Comparison of ENCODE assay signal across 20 mouse cellular contexts in genomic region chr16:91628673-91629072, GRCm38 (mm10).
"Had no signal": no experiment of that assay in that cellular context is flagged by ENCODE, and none has a peak within 500 bp of the region (broad histone marks: within the 10 kb centered on the region; RNA-seq: fewer than 3 reads in every experiment).

No protein-coding gene starts in this region.

- H3K4me1 ChIP-seq: limb, embryonic 12.5 days; limb, embryonic 15.5 days; midbrain, embryonic 10.5 days; midbrain, embryonic 13.5 days had no signal

- ATAC-seq: liver, postnatal 0 days; midbrain, embryonic 13.5 days; midbrain, embryonic 16.5 days had no signal

- H3K27ac ChIP-seq: kidney, postnatal 0 days; layer of hippocampus, adult 2 months; left cerebral cortex, adult 2 months; limb, embryonic 12.5 days; limb, embryonic 15.5 days; liver, embryonic 14.5 days; midbrain, embryonic 10.5 days; midbrain, embryonic 13.5 days had no signal

- H3K27me3 ChIP-seq: limb, embryonic 12.5 days; limb, embryonic 15.5 days; megakaryocyte, embryonic 14.5 days; midbrain, embryonic 13.5 days had no signal

- DNase-seq: kidney, adult 2 months; kidney, postnatal 25 days; layer of hippocampus, postnatal 36 days; liver, postnatal 0 days; lung, embryonic 14.5 days; lung, postnatal 10 days; lung, postnatal 4 days; thymus, adult 18-20 months; thymus, postnatal 36 days had no signal

- H3K9me3 ChIP-seq: limb, embryonic 12.5 days; limb, embryonic 15.5 days; megakaryocyte, embryonic 14.5 days; midbrain, embryonic 10.5 days; midbrain, embryonic 13.5 days had no signal

- H3K9ac ChIP-seq: limb, embryonic 12.5 days; limb, embryonic 15.5 days; liver, embryonic 14.5 days; liver, postnatal 0 days; lung, embryonic 14.5 days; midbrain, embryonic 13.5 days had no signal

- H3K4me2 ChIP-seq: limb, embryonic 12.5 days; limb, embryonic 15.5 days; liver, embryonic 11.5 days; lung, embryonic 14.5 days; midbrain, embryonic 13.5 days had no signal

- H3K4me3 ChIP-seq: layer of hippocampus, adult 2 months; left cerebral cortex, adult 2 months; limb, embryonic 12.5 days; limb, embryonic 15.5 days; megakaryocyte, embryonic 14.5 days; midbrain, embryonic 10.5 days; midbrain, embryonic 13.5 days had no signal
